Comparison of ENCODE assay signal across 17 mouse cellular contexts in the genomic region with DNA sequence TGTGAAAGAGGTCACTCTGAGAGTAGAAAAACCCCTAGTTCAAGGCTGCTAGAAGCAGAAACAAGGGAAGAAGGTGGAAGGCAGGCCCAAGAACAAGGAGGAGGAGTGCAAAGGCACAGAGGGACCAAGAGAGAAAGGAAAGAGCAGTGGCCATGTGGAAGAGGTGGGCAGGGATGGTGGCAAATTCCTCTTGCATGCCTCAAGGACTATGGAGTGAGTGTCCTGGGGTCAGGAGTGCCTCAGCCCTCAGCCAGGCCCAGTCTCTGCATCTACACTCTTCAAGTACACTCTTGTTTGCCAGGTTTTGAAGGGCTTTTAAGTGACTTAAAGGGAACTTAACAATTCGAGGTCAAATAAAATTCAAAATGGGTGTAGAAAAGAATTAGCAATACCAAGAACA. TPM values are rescaled to one million over a fixed set of nuclear protein-coding genes. Genes with fewer than 3 reads are reported as not detected.
DNase-seq lines count a peak whose midpoint lies in the region; ATAC-seq and TF ChIP-seq lines count a peak whose summit lies in the region.
"Had no signal": no experiment of that assay in that cellular context is flagged by ENCODE, and none has a peak within 500 bp of the region (broad histone marks: within the 10 kb centered on the region; RNA-seq: fewer than 3 reads in every experiment).

No protein-coding gene starts in this region.

- no peak overlapping the region for H3K4me3 ChIP-seq in gastrocnemius, adult 2 months
- no peak overlapping the region for H3K4me3 ChIP-seq in kidney, embryonic 15.5 days (replicated peaks)
- H3K4me3 ChIP-seq: forebrain, embryonic 13.5 days; hindbrain, embryonic 12.5 days; intestine, embryonic 15.5 days; midbrain, embryonic 15.5 days had no signal

- H3K4me1 ChIP-seq in kidney, embryonic 15.5 days, result peaks cover 75% of the 10 kb centered on the region
- H3K4me1 ChIP-seq: forebrain, embryonic 13.5 days; midbrain, embryonic 15.5 days had no signal

- 81% methylated on average over 1 of the region's 1 CpGs for WGBS in kidney, embryonic 15.5 days

- intact Hi-C loops in gastrocnemius, adult 2 months (cut with DNase I), result no loop called here

- no peaks in the 10 kb centered on the region for H3K27me3 ChIP-seq in kidney, embryonic 15.5 days
- H3K27me3 ChIP-seq: forebrain, embryonic 13.5 days; hindbrain, embryonic 12.5 days; intestine, embryonic 15.5 days; midbrain, embryonic 15.5 days had no signal

- H3K4me2 ChIP-seq in kidney, embryonic 15.5 days, result no peak overlapping the region
- H3K4me2 ChIP-seq: forebrain, embryonic 13.5 days; hindbrain, embryonic 12.5 days; intestine, embryonic 15.5 days; midbrain, embryonic 15.5 days had no signal

- H3K9ac ChIP-seq in kidney, embryonic 15.5 days, result no peak overlapping the region
- H3K9ac ChIP-seq: forebrain, embryonic 13.5 days; hindbrain, embryonic 12.5 days; intestine, embryonic 15.5 days; midbrain, embryonic 15.5 days had no signal

- H3K27ac ChIP-seq in gastrocnemius, adult 2 months, result peak overlapping the region; percentile 60
- peak overlapping the region; percentile 75; the same call in 1 of the 2 replicates for H3K27ac ChIP-seq in kidney, embryonic 15.5 days
- H3K27ac ChIP-seq: forebrain, embryonic 13.5 days; hindbrain, embryonic 12.5 days; midbrain, embryonic 15.5 days had no signal

- no peak for TF ChIP-seq CTCF in gastrocnemius, adult 2 months (IDR thresholded peaks at IDR 0.05)

- H3K9me3 ChIP-seq in kidney, embryonic 15.5 days (replicated peaks), result no peaks in the 10 kb centered on the region
- H3K9me3 ChIP-seq: forebrain, embryonic 13.5 days; hindbrain, embryonic 12.5 days; intestine, embryonic 15.5 days; midbrain, embryonic 15.5 days had no signal

- ATAC-seq in kidney, embryonic 15.5 days (replicated peaks; ENCODE audit: low FRiP score), result no peak
- ATAC-seq: forebrain, embryonic 13.5 days; intestine, embryonic 15.5 days; midbrain, embryonic 15.5 days had no signal

- H3K36me3 ChIP-seq in kidney, embryonic 15.5 days, result peaks cover 14% of the 10 kb centered on the region
- H3K36me3 ChIP-seq: hindbrain, embryonic 12.5 days; intestine, embryonic 15.5 days; midbrain, embryonic 15.5 days had no signal

- DNase-seq in gastrocnemius, adult 2 months, result no peak
- no peak for DNase-seq in gastrocnemius, adult 8-10 months (ENCODE audit: low spot score in 2 of 2)
- DNase-seq in kidney, adult 18-20 months, result no peak
- DNase-seq in lung, adult 18-20 months, result peak; percentile 72 to 80
- peak; percentile 51 to 84 for DNase-seq in lung, postnatal 4 days
- no peak for DNase-seq in T-cell, adult 2 months (ENCODE audit: low spot score)
- no peak for DNase-seq in right cerebral cortex, postnatal 4 days
- DNase-seq: adrenal gland, adult 8-10 months; cerebellum, postnatal 25 days; gastrocnemius, postnatal 10 days; liver; thymus, postnatal 4 days had no signal

RNA-seq across cellular contexts. Expression of gene Creb3l2, which starts 18.6 kb away (rescaled TPM):
- total RNA-seq in gastrocnemius, adult 2 months (2021), result 10 to 100 TPM; 10.9 to 14.1 TPM
- total RNA-seq in gastrocnemius, adult 8-10 months (2022), result 10 to 100 TPM in 3 of 4 experiments, 1 to 10 TPM in 1; 10.0 to 13.7 (median 11.1) TPM
- polyA plus RNA-seq in kidney, embryonic 15.5 days (2015; fragmentation: Nextera tagmentation; extraction: Ambion mirVana), result 31.1 and 31.4 TPM in 2 replicates

Comparison
In these comparisons a context has a peak if more than half of its experiments do, and no peak if none do; other contexts are left out.
1. DNase-seq: peak in lung, adult 18-20 months (2 of 2) and lung, postnatal 4 days (2 of 2); none in gastrocnemius, adult 2 months (single experiment), gastrocnemius, adult 8-10 months (0 of 2), kidney, adult 18-20 months (single experiment), T-cell, adult 2 months (single experiment) and right cerebral cortex, postnatal 4 days (single experiment).